Mouse (Mus musculus) lung, embryonic 14.5 days (tissue): ENCODE measurements around the gene Astn1. TPM values are rescaled to one million over a fixed set of nuclear protein-coding genes. Genes with fewer than 3 reads are reported as not detected.
A peak's percentile ranks its signal among the peaks of the same experiment; 100 is the strongest.

Experiments used
- ATAC-seq: fragments of 200-750 bp; cut with Nextera tagmentation; 2 replicates; pipeline ENCODE4 v1.8.0; 2017; ENCODE audit warnings: mild to moderate bottlenecking, moderate TSS enrichment, moderate library complexity; ENCODE audit not compliant: insufficient read depth
- DNase-seq: peaks from one replicate; pipeline ENCODE4 v3.0.0-alpha.2; 2015
- H3K27ac ChIP-seq: fragments of 300-500 bp; sonication (generic); 2 replicates; pipeline ENCODE4 v1.5.1; 2014; ENCODE audit warnings: low read depth, mild to moderate bottlenecking, moderate library complexity
- H3K27me3 ChIP-seq: fragments of 300-500 bp; sonication (generic); 2 replicates; pipeline ENCODE4 v1.6.1; 2014; ENCODE audit warnings: low read length, control low read depth; ENCODE audit not compliant: insufficient read depth
- H3K36me3 ChIP-seq: fragments of 300-500 bp; sonication (generic); 2 replicates; pipeline ENCODE4 v1.6.1; 2014; ENCODE audit warnings: control low read depth; ENCODE audit not compliant: insufficient read depth
- H3K4me1 ChIP-seq: fragments of 300-500 bp; sonication (generic); 2 replicates; pipeline ENCODE4 v1.6.1; 2014; ENCODE audit warnings: antibody characterized with exemption, control low read depth; ENCODE audit not compliant: insufficient read depth
- H3K4me2 ChIP-seq: fragments of 300-500 bp; sonication (generic); 2 replicates; pipeline ENCODE4 v1.6.1; 2014; ENCODE audit warnings: mild to moderate bottlenecking
- H3K4me3 ChIP-seq: fragments of 300-500 bp; sonication (generic); 2 replicates; pipeline ENCODE4 v1.5.1; 2014; ENCODE audit warnings: low read depth, low read length
- H3K9ac ChIP-seq: fragments of 300-500 bp; sonication (generic); 2 replicates; pipeline ENCODE4 v1.6.1; 2014
- H3K9me3 ChIP-seq: fragments of 300-500 bp; sonication (generic); 2 replicates; pipeline ENCODE4 v1.6.1; 2016; ENCODE audit warnings: low read depth, low read length, control low read depth
- CTCF ChIP-seq: IDR thresholded peaks from 2 replicates; pipeline ENCODE4 v1.5.1; 2016; ENCODE audit warnings: antibody characterized with exemption, low read depth
- WGBS: fragments of 180-500 bp; shearing (Covaris S2); extraction: QIAGEN DNeasy Blood & Tissue Kit; methylation state at CpG from one replicate; pipeline ENCODE4 v1.1.7; 2014; 5-methylcytosine and 5-hydroxymethylcytosine counted together
- polyA plus RNA-seq: library from polyadenylated mRNA; unstranded; fragments of >200 nt; fragmentation: Nextera tagmentation; extraction: Ambion mirVana; gene quantifications from 2 replicates; pipeline ENCODE4 v1.2.1, GENCODE M21; 2014

Gene Astn1
- polyA plus RNA-seq, 1 experiment from 2014 or later, result 0.36 TPM

DNA sequence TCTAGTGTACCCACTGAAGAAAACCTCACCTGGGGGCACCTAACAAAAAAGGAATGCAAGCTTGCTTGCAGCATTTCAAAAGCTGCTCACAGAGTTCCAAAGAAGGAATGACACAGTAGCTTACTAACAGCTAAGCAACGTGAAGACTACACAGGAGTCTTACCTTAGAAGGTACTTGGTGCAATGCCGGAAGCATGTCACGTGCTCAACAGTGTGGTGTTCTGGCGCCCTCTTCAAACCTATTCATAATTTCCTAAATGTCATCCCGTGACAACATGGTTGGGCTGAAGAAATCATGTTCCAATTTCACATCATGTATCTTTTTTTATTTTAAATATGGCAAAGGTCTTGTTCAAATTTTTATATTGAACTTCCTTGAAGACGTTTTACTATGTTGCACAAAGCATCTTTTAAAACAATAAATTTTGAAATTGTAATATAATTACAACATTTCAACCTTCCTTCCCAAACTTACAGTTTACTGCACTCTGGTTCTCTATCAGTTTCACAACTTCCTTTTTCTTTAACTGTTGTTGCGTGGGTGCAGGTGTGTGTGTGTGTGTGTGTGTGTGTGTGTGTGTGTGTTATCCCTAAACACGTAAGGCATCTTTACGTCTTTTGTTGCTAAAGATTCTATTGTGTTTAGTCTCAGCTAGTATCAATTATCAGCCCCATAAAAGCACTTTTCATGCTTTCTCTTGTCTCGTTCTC is 335.9 kb downstream of the Astn1 start:
- 83% methylated on average over 10 of the region's 10 CpGs for WGBS

DNA sequence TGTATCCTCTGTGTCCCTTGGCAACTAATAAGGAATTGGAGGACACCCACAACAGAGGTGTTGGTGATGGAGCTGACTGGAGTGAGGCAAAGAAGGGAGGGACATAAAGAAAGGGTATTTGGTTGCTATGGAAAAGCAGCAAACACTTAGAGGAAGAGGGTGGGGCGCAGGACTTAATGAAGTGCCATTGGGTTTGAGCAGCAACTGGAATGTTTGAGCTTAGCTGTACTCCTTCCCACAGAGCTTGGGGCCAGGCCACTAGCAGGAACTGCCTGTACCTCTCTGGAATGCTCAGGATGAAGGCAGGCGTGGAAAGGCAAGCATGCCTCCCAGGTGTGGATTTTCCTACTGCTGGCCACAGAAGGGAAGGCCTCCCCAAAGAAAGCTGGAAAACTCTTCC is 337.2 kb downstream of the Astn1 start:
- ATAC-seq, result peak; percentile 84
- no peak overlapping the region for H3K4me2 ChIP-seq
- no peaks in the 10 kb centered on the region for H3K36me3 ChIP-seq
- H3K4me3 ChIP-seq, result no peak overlapping the region
- H3K4me1 ChIP-seq, result no peaks in the 10 kb centered on the region
- no peaks in the 10 kb centered on the region for H3K9me3 ChIP-seq
- DNase-seq, result peak; percentile 41
- H3K27ac ChIP-seq, result no peak overlapping the region
- 70% methylated on average over 2 of the region's 2 CpGs for WGBS
- no peak for TF ChIP-seq CTCF
- no peak overlapping the region for H3K9ac ChIP-seq
- no peaks in the 10 kb centered on the region for H3K27me3 ChIP-seq

More for the DNA sequence above, 335.9 kb downstream of the Astn1 start:
- Histone ChIP-seq H3K27me3 (no peaks in the 10 kb centered on the region), H3K27ac (no peak overlapping the region), H3K9ac (no peak overlapping the region), H3K4me3 (no peak overlapping the region), H3K36me3 (no peaks in the 10 kb centered on the region), H3K9me3 (no peaks in the 10 kb centered on the region), H3K4me2 (no peak overlapping the region), H3K4me1 (no peaks in the 10 kb centered on the region)
- TF ChIP-seq CTCF, result no peak
- no peak for DNase-seq
- no peak for ATAC-seq

DNA sequence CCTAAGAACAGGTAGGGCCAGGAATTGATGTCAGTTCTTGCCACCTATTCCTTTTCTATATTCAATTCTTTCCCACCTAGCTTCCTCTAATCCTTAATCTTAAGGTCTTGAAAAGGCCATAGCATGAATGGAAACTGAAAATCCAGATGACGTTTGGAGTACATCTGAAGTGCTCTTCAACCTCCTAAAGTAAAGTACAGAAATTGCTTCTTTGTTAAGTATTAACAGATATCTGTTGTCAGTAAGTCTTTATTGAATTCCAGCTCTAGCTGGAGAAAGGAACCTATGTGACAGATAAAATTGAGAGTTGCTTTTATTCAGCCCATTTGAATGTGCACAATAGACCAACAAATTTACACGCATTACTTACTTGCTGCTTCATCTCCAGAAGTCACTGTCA is 338.1 kb downstream of the Astn1 start:
- Histone ChIP-seq H3K27ac (no peak overlapping the region; the same call in 1 of the 2 replicates), H3K4me1 (no peaks in the 10 kb centered on the region), H3K36me3 (no peaks in the 10 kb centered on the region), H3K4me3 (no peak overlapping the region), H3K27me3 (no peaks in the 10 kb centered on the region), H3K4me2 (no peak overlapping the region), H3K9ac (no peak overlapping the region), H3K9me3 (no peaks in the 10 kb centered on the region)
- 0 out of 2 replicates have a peak, but pooled peaks have one; percentile 35 for ATAC-seq
- peak; percentile 49 for DNase-seq
- WGBS, result 65% methylated on average over 2 of the region's 2 CpGs
- TF ChIP-seq CTCF, result no peak

DNA sequence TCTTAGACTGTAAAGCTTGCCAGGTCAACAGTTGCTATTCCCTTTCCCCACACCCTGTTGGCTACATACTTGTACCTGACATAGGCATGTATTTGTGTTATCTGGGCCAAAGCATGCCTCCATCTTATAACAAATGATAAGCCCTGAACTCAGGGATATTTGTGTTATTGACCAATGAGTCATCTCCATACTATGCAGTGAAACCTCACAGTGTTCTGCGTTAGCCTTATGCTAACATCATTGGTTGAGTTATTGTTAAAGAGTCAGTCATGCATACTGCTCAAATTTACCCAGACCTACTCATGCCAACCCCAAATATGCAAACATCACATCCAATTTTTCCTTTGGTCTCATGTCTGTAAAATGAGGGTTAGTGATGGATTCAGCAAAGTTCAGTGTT is 339.3 kb downstream of the Astn1 start:
- ATAC-seq, result no peak
- Histone ChIP-seq H3K36me3 (no peaks in the 10 kb centered on the region), H3K27ac (no peak overlapping the region), H3K9me3 (no peaks in the 10 kb centered on the region), H3K4me3 (no peak overlapping the region), H3K4me1 (no peaks in the 10 kb centered on the region), H3K27me3 (no peaks in the 10 kb centered on the region), H3K4me2 (no peak overlapping the region), H3K9ac (no peak overlapping the region)
- DNase-seq, result no peak
- 65% methylated on average over 1 of the region's 1 CpGs for WGBS
- no peak for TF ChIP-seq CTCF

DNA sequence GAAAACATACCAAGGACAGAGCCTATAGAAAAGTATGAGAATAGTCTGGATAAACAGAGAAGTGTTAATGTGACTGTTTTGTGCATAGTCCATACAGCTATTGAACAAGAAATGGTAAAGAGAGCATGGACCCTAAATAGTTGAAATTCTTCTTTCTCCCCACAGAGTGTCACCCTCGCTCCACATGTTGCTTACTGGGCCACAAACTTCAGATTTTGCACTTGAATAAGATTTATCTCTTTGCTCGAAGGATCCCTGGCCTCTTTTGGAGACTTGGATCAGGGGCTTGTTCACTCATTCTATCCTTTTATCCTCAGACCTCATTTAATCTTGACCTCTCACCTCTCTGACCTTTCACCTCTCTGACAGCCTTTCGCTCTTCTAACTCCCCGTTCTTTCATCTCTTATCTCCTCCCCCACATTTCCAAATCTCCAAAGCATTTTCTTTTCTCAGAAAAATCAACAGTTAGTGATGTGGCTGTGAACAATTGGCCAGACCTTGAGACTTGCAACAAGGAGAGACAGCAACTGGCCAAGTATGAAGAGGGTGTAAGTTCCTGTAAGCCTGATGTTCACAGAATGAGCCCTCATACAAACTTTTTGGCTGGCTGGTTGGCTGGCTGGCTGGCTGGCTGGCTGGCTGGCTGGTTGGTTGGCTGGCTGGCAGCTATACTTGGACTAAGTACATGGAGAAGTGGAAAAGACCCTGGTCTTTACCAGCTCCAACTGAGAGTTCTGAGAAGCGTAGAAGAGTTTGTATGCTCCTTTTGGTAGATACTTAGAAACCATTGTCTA is 351.4 kb downstream of the Astn1 start:
- ATAC-seq (peak; percentile 75; the same call in 1 of the 2 replicates), DNase-seq (peak; percentile 77)
- 30% methylated on average over 5 of the region's 5 CpGs for WGBS
- Histone ChIP-seq H3K9me3 (no peaks in the 10 kb centered on the region), H3K27me3 (no peaks in the 10 kb centered on the region), H3K36me3 (no peaks in the 10 kb centered on the region), H3K4me3 (no peak overlapping the region), H3K4me2 (no peak overlapping the region), H3K9ac (no peak overlapping the region), H3K4me1 (no peaks in the 10 kb centered on the region), H3K27ac (no peak overlapping the region)
- TF ChIP-seq CTCF, result peak; percentile 69

DNA sequence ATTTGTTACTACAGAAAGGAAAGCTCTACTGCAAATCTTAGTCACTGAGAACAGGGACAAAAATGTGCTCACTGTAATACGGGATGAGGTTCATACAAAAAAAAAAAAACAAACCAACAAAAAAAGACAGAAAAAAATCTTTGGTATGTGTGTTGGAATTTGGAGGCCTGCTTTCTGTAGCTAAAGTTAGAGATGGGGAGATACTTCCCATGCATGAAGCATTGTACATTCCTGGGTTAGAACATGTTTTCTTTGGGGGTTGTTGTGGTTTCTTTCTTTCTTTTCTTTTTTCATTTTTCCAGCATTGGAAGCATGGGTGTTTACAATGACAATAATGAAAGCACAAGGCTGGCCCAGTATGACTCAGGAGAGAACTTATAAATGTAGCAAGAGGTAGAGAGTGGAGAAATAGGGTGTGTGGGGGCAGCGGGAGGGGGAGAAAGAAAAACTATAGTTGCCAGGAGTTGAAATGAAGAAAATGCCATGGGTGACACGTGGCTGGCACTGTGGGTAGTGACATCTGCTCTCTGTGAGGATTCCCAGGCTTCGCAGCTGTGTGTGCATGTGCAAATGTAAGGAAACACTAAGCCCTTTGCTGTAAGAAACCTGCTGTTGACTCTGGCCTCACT is 370.9 kb downstream of the Astn1 start:
- DNase-seq, result no peak

More for the DNA sequence above, 370.9 kb downstream of the Astn1 start:
- no peak for TF ChIP-seq CTCF
- H3K27ac ChIP-seq, result no peak overlapping the region
- no peak overlapping the region for H3K4me2 ChIP-seq
- no peak overlapping the region for H3K4me3 ChIP-seq
- no peaks in the 10 kb centered on the region for H3K27me3 ChIP-seq
- ATAC-seq, result no peak
- no peak overlapping the region for H3K9ac ChIP-seq
- H3K36me3 ChIP-seq, result no peaks in the 10 kb centered on the region
- H3K9me3 ChIP-seq, result no peaks in the 10 kb centered on the region
- H3K4me1 ChIP-seq, result no peaks in the 10 kb centered on the region
- 62% methylated on average over 4 of the region's 4 CpGs for WGBS
